Mouse (Mus musculus): Measurements from ENCODE around the gene 1700016K19Rik. TPM values are rescaled to one million over a fixed set of nuclear protein-coding genes. Genes with fewer than 3 reads are reported as not detected.

Gene 1700016K19Rik
- polyA plus RNA-seq, 1 experiment from 2014 or later: 3.8 TPM

- peaks cover 13% of the 10 kb centered on the region for H3K36me3 ChIP-seq
- 4% methylated on average over 14 of the region's 14 CpGs for WGBS
- peaks cover 39% of the 10 kb centered on the region for H3K4me1 ChIP-seq (replicated peaks)
- peak overlapping the region; percentile 92 for H3K27ac ChIP-seq
- H3K4me3 ChIP-seq: peak overlapping the region; percentile 76
- peaks cover 36% of the 10 kb centered on the region for H3K27me3 ChIP-seq (ENCODE audit: insufficient read depth, poor library complexity, severe bottlenecking)
- DNase-seq (ENCODE audit: low spot score): no peak
- no peaks in the 10 kb centered on the region for H3K9me3 ChIP-seq
These were observed 26.9 kb downstream of the 1700016K19Rik start for GRCm38 (mm10) chr11:76026527-76027138.

DNA sequence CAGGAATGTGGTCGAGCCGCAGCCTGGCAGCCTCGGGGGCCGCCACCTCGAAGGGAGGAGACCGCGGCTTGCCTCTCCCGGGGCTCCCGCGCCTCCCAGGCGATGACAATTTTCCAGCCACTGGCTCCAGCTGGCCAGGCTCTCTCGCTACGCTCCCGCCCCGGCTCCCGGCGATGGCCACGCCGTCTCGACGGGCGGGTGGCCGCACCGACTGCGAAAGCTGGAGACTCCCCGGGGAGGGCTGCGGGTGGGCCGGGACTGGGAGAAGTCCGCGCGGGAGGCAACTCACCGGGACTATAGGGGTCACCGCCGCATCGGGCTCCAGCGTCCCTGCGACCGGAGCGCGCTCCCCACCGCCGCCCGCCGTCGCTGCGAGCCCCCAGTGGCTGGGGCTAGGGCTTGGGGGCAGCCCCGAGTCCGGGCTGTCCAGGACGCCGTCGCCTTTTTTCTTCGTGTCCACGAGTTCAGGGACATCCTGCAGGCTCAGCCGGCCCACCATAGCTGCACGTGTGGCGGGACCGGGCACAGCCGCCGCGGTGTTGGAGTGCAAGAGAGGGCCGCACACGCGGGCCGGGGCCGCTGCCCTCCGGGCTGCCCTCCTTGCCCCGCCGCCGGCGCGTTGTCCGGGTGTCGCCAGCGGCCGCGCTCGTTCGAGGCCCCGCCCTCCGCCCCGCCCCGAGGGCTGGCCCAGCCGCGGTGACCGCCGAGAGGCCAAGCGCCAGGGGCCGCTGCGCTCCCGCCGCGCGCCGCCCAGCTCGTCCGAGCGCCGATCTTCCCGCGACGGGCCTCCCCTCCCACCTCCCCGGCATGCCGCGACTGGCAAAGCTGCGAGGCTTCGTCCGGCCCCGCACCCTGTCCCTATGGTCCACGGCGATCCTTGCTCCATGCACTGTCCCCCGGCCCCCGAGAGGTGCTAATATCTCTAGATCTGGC is 27.7 kb downstream of the 1700016K19Rik start, which contains the start of gene Rflnb:
TSS of gene Rflnb (minus strand) at position 644 of the 933 bp plus-strand sequence.
- under 1% methylated on average over 112 of the region's 112 CpGs for WGBS
- Histone ChIP-seq H3K36me3 (peaks cover 8% of the 10 kb centered on the region; the same call in 1 of the 2 replicates), H3K27me3 (ENCODE audit: insufficient read depth, poor library complexity, severe bottlenecking) (peaks cover 40% of the 10 kb centered on the region), H3K4me3 (peak within 1 kb of the TSS; percentile 76), H3K4me1 (replicated peaks) (peaks cover 39% of the 10 kb centered on the region), H3K27ac (peak within 1 kb of the TSS; percentile 92), H3K9me3 (no peaks in the 10 kb centered on the region)
- DNase-seq (ENCODE audit: low spot score): peak; percentile 88

DNA sequence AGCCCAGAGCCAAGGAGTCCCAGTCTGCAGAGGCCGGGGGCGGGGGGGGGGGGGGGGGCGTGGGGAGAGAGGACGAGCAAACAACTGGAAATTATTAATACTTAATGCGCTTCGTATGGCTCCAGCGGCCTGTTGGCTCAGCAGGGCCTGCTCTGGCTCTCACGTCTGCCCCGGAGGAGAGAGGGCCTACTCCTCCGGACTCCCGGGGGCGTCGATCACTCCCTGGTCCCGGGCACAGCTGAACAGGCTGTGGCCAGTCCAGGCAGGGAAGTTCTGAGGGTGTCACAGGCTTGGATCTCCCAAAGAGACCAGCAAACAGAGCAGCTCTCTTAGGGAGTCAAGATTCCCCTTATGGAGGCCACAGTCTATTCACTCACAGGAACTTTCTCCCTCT is 28.4 kb downstream of the 1700016K19Rik start:
- DNase-seq (ENCODE audit: low spot score): no peak
- Histone ChIP-seq H3K27ac (peak overlapping the region; percentile 92), H3K36me3 (peaks cover 8% of the 10 kb centered on the region; the same call in 1 of the 2 replicates), H3K9me3 (no peaks in the 10 kb centered on the region), H3K4me1 (replicated peaks) (peaks cover 39% of the 10 kb centered on the region), H3K27me3 (ENCODE audit: insufficient read depth, poor library complexity, severe bottlenecking) (peaks cover 44% of the 10 kb centered on the region), H3K4me3 (peak overlapping the region; percentile 76)
- 1% methylated on average over 11 of the region's 14 CpGs for WGBS

GRCm38 (mm10) chr11:76033359-76033758 is 33.6 kb downstream of the 1700016K19Rik start:
- no peaks in the 10 kb centered on the region for H3K9me3 ChIP-seq
- no peak for DNase-seq (ENCODE audit: low spot score)
- H3K27me3 ChIP-seq (ENCODE audit: insufficient read depth, poor library complexity, severe bottlenecking): peaks cover 27% of the 10 kb centered on the region
- WGBS: 83% methylated on average over 6 of the region's 6 CpGs
- peaks cover 6% of the 10 kb centered on the region; the same call in 1 of the 2 replicates for H3K4me1 ChIP-seq (replicated peaks)
- no peaks in the 10 kb centered on the region for H3K36me3 ChIP-seq
- H3K4me3 ChIP-seq: no peak overlapping the region
- H3K27ac ChIP-seq: no peak overlapping the region

DNA sequence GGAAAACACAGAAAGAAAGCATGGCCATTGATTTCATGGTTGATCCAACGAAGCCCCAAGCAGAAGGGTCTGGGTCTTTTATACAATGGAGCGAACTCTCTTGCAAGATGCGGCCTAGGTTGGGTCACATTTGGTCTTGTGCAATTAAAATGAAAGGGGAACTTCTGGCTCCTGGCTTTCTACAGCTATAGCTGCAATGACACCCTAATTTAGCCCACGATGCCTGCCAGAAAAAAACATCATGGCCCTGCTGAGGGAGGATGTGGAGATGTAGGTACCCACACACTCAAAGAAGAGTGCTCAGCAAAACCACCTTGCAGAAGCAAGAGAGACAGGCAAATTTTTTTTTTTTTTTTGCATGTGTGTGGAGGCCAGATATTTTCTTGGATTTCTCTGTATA is 34.1 kb downstream of the 1700016K19Rik start:
- WGBS: 79% methylated on average over 4 of the region's 4 CpGs
- H3K36me3 ChIP-seq: no peaks in the 10 kb centered on the region
- H3K4me1 ChIP-seq (replicated peaks): peaks cover 6% of the 10 kb centered on the region; the same call in 1 of the 2 replicates
- no peak overlapping the region for H3K27ac ChIP-seq
- no peak overlapping the region for H3K4me3 ChIP-seq
- DNase-seq (ENCODE audit: low spot score): no peak
- H3K27me3 ChIP-seq (ENCODE audit: insufficient read depth, poor library complexity, severe bottlenecking): peaks cover 24% of the 10 kb centered on the region
- H3K9me3 ChIP-seq: no peaks in the 10 kb centered on the region

DNA sequence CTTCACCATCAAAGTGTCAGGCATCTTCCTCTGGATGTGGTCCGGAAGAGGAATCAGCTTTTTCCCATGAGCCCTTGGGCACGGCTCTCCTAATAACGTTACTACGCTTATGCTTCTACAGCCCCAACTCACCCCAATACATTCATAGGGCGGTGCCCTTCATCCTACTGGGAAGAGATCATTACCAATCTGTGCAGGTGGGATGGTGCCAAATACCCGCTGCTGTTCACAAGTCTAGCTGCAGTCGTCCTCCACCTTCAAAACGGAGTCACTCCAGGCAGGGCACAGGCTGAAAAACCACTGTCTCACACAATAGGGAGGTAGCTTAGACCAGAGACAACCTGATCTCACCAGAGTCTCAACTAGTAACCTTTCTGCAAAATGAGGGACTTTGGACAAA is 35.5 kb downstream of the 1700016K19Rik start:
- DNase-seq (ENCODE audit: low spot score): no peak
- H3K27me3 ChIP-seq (ENCODE audit: insufficient read depth, poor library complexity, severe bottlenecking): peaks cover 10% of the 10 kb centered on the region
- WGBS: 90% methylated on average over 8 of the region's 8 CpGs

DNA sequence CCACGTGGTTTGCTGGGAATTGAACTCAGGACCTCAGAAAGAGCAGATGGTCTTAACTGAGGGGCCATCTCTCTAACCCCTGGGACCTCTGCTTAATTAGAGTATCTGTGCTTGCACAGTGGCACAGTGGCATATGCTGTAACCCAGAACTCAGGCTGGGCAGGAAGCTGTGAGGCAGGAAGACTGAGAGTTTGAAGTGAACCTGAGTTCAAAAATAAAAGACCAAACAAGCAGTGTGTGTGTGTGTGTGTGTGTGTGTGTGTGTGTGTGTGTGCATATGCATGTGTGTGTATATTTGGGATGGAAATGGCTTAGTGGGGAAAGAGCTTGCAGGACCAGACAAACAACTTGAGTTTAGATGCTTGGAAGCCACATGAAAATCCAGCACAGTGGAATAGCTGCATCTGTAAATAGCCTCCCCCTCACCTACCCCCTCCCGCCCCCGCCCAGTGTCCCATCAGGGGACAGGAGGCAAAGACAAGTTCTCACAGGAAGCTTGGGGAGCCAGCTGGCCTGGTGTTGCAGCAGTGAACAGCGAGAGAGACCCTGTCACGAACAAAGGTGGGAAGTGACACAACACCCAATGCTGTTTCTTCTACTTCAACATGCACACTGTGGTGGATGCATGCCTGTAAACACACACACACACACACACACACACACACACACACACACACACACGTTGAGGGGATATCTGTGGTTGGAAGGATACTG is 38.0 kb downstream of the 1700016K19Rik start:
- H3K9me3 ChIP-seq: no peaks in the 10 kb centered on the region
- H3K4me3 ChIP-seq: no peak overlapping the region
- DNase-seq (ENCODE audit: low spot score): no peak
- 59% methylated on average over 6 of the region's 6 CpGs for WGBS
- H3K4me1 ChIP-seq (replicated peaks): peaks cover 11% of the 10 kb centered on the region
- H3K27ac ChIP-seq: no peak overlapping the region
- no peaks in the 10 kb centered on the region for H3K36me3 ChIP-seq
- H3K27me3 ChIP-seq (ENCODE audit: insufficient read depth, poor library complexity, severe bottlenecking): peaks cover under 1% of the 10 kb centered on the region

More for the DNA sequence above, 35.5 kb downstream of the 1700016K19Rik start:
- Histone ChIP-seq H3K4me3 (no peak overlapping the region), H3K4me1 (replicated peaks) (peaks cover 6% of the 10 kb centered on the region; the same call in 1 of the 2 replicates), H3K9me3 (no peaks in the 10 kb centered on the region), H3K36me3 (no peaks in the 10 kb centered on the region), H3K27ac (no peak overlapping the region)

DNA sequence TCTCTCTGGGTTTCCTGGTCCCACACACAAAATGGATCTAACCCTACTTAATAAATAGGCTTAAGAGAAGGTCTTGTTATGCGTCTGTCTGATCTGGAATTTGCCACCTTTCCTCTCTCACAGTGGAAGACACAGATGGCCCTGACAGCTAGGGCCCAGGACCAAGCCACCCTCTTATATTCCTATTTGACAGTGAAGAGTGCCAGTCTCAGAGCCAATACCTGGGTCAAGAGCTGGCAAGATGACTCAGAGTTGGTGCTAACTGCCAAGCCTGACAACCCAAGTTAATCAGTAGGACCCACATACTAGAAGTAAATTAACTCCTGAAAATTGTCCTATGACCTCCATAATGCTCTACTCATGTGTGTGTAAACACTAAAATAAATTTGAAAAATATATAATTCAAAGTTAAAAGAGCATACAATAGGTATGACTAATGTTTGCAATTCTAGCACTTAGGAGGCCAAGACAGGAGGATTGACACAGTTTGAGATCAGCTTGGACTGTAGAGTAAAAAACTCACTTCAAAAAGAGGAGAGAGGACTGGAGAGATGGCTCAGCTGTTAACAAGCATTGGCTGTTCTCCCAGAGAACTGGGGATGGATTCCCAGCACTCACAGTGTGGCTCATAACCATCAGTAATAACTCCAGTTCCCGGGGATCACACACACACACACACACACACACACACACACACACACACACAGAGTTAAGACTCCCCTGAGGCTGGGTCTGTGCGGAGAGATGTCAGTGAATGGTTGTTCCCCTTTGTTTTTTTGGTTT is 39.8 kb downstream of the 1700016K19Rik start:
- no peak overlapping the region for H3K27ac ChIP-seq
- DNase-seq (ENCODE audit: low spot score): no peak

GRCm38 (mm10) chr11:76040106-76040505 is 40.4 kb downstream of the 1700016K19Rik start:
- no peak overlapping the region for H3K4me3 ChIP-seq
- DNase-seq (ENCODE audit: low spot score): no peak
- H3K9me3 ChIP-seq: no peaks in the 10 kb centered on the region
- no peaks in the 10 kb centered on the region; the same call in 1 of the 2 replicates for H3K27me3 ChIP-seq (ENCODE audit: insufficient read depth, poor library complexity, severe bottlenecking)
- H3K36me3 ChIP-seq: peaks cover 4% of the 10 kb centered on the region; the same call in 1 of the 2 replicates
- 89% methylated on average over 8 of the region's 8 CpGs for WGBS
- no peak overlapping the region for H3K27ac ChIP-seq
- peaks cover 15% of the 10 kb centered on the region for H3K4me1 ChIP-seq (replicated peaks)

More for the DNA sequence above, 39.8 kb downstream of the 1700016K19Rik start:
- H3K4me1 ChIP-seq (replicated peaks): peaks cover 15% of the 10 kb centered on the region
- 89% methylated on average over 3 of the region's 3 CpGs for WGBS
- no peaks in the 10 kb centered on the region for H3K36me3 ChIP-seq
- no peaks in the 10 kb centered on the region; the same call in 1 of the 2 replicates for H3K27me3 ChIP-seq (ENCODE audit: insufficient read depth, poor library complexity, severe bottlenecking)
- no peaks in the 10 kb centered on the region for H3K9me3 ChIP-seq
- H3K4me3 ChIP-seq: no peak overlapping the region

DNA sequence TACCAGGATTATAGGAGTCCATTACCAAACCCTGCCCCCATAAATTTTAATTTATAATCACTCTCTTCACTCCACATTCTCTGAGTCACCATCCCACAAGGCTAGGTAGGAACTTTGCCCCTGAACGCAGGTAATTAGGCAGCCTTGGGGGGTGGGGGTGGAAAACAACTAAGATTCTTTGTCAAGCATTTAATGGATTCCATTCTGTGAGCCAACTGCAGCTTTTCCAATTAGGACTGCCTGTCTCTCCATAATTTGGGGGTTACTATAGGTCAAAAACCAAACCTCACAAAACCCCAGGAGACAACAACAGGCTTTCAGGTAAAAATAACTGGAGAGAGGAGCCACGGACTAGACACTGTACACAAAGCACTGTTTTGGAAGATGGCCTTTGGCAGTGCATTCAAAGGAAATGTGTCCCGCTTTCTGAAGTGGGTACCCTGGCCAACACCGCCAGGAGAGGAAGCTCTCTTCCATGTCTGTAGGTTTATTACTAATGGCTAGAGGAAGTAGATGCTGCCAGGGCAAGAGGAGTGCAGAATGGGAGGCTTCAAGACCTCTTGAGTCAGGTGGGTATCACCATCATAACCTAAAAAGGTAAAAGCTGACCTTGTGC is 41.2 kb downstream of the 1700016K19Rik start:
- peaks cover 20% of the 10 kb centered on the region for H3K4me1 ChIP-seq (replicated peaks)
- H3K36me3 ChIP-seq: peaks cover 12% of the 10 kb centered on the region
- DNase-seq (ENCODE audit: low spot score): no peak
- no peak overlapping the region for H3K4me3 ChIP-seq
- H3K27ac ChIP-seq: no peak overlapping the region
- no peaks in the 10 kb centered on the region for H3K27me3 ChIP-seq (ENCODE audit: insufficient read depth, poor library complexity, severe bottlenecking)
- WGBS: 76% methylated on average over 4 of the region's 4 CpGs
- H3K9me3 ChIP-seq: no peaks in the 10 kb centered on the region

- Histone ChIP-seq H3K36me3 (peaks cover 21% of the 10 kb centered on the region), H3K4me1 (replicated peaks) (peaks cover 21% of the 10 kb centered on the region), H3K4me3 (no peak overlapping the region), H3K27me3 (ENCODE audit: insufficient read depth, poor library complexity, severe bottlenecking) (no peaks in the 10 kb centered on the region), H3K9me3 (no peaks in the 10 kb centered on the region), H3K27ac (no peak overlapping the region)
- 59% methylated on average over 10 of the region's 10 CpGs for WGBS
- no peak for DNase-seq (ENCODE audit: low spot score)
These were observed 42.4 kb downstream of the 1700016K19Rik start for GRCm38 (mm10) chr11:76042041-76042638.

Data from hindbrain, embryonic 10.5 days (tissue).